Mouse (Mus musculus) C2C12 (cell line): ENCODE results near the gene Zfp993.
"Not testable (repeated sequence)": the region's sequence is repeated elsewhere in the genome, so short reads cannot be mapped to it uniquely, and the experiment has no call there.

Source experiments
- CEBPB ChIP-seq: IDR thresholded peaks from one replicate; pipeline ENCODE4 v1.6.1; 2011; ENCODE audit warnings: low read depth, mild to moderate bottlenecking, control low read depth, moderate library complexity
- CTCF ChIP-seq: IDR thresholded peaks from one replicate; pipeline ENCODE4 v1.5.1; 2011; ENCODE audit not compliant: control insufficient read depth, insufficient read depth, insufficient read length
- USF1 ChIP-seq: IDR thresholded peaks from one replicate; pipeline ENCODE4 v1.6.1; 2011; ENCODE audit warnings: low read depth, mild to moderate bottlenecking, control low read depth, moderate library complexity

DNA sequence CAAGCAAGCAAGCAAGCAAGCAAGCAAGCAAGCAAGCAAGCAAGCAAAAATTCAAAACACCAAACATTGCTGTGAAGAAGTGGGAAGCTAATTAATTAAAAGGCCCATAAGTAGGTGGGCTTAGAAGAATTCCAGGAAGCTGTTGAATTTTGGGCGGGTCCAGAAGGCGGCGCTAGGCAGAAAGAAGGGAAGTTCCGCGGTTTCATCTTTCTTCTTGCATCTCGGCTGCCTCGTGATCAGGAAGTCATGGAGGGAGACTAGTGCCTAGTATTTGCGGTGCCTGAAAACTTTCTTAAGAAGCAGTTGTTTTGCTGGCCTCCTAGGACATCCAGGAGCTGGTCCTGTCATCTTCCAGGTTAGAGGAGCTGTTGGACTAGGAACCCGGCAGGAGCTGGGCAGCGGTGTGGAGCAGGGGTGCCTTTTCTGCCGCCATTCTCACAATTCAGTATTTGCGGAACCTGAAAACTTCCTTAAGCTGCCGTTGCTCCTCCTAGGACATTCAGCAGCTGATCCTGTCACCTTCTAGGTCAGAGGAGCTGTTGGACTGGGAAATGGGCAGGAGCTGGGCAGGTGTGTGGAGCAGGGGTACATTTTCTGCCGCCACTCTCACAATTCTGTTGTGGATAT is at the start of gene Zfp993:
- TF ChIP-seq CTCF, CEBPB, USF1: not testable (repeated sequence)
